Comparison of ENCODE assay signal across 22 mouse cellular contexts in genomic region chr11:109863951-109864350, GRCm38 (mm10). TPM values are rescaled to one million over a fixed set of nuclear protein-coding genes. Genes with fewer than 3 reads are reported as not detected.
A peak's percentile ranks its signal among the peaks of the same experiment; 100 is the strongest.
DNase-seq lines count a peak whose midpoint lies in the region; ATAC-seq and TF ChIP-seq lines count a peak whose summit lies in the region.
"Had no signal": no experiment of that assay in that cellular context is flagged by ENCODE, and none has a peak within 500 bp of the region (broad histone marks: within the 10 kb centered on the region; RNA-seq: fewer than 3 reads in every experiment).

No protein-coding gene starts in this region.

- no peak for TF ChIP-seq EP300 in liver, postnatal 0 days (IDR thresholded peaks at IDR 0.05; ENCODE audit: low read depth)

- no peak for ATAC-seq in forebrain, embryonic 11.5 days (replicated peaks; ENCODE audit: low FRiP score)
- ATAC-seq in forebrain, embryonic 13.5 days = no peak
- ATAC-seq in liver, postnatal 0 days = no peak
- ATAC-seq in kidney, embryonic 16.5 days (ENCODE audit: low FRiP score, low TSS enrichment) = no peak
- ATAC-seq: CD4-positive, CD25-positive, alpha-beta regulatory T cell, adult 4 months; Patski had no signal

- TF ChIP-seq POLR2A in liver, adult 2 months (IDR thresholded peaks at IDR 0.05; ENCODE audit: extremely low read depth, insufficient read depth, low read length) = no peak

- no peak overlapping the region for H3K27ac ChIP-seq in forebrain, embryonic 11.5 days (ENCODE audit: low read depth, low read length)
- no peak overlapping the region for H3K27ac ChIP-seq in forebrain, embryonic 13.5 days
- H3K27ac ChIP-seq in liver, adult 2 months (replicated peaks; ENCODE audit: insufficient read depth, low read depth, low read length) = no peak overlapping the region
- no peak overlapping the region for H3K27ac ChIP-seq in liver, postnatal 0 days (ENCODE audit: low read depth)
- H3K27ac ChIP-seq in kidney, embryonic 16.5 days (ENCODE audit: low read length) = no peak overlapping the region
- H3K27ac ChIP-seq: embryonic facial prominence, embryonic 13.5 days; embryonic facial prominence, embryonic 15.5 days; forebrain, embryonic 10.5 days had no signal

- no peaks in the 10 kb centered on the region for H3K9me3 ChIP-seq in forebrain, embryonic 11.5 days (ENCODE audit: control insufficient read depth, low read length)
- no peaks in the 10 kb centered on the region for H3K9me3 ChIP-seq in forebrain, embryonic 13.5 days (replicated peaks)
- no peaks in the 10 kb centered on the region for H3K9me3 ChIP-seq in liver, postnatal 0 days (ENCODE audit: low read length)
- peaks cover 4% of the 10 kb centered on the region; the same call in 1 of the 2 replicates for H3K9me3 ChIP-seq in kidney, embryonic 16.5 days (ENCODE audit: low read length)
- H3K9me3 ChIP-seq: embryonic facial prominence, embryonic 13.5 days; embryonic facial prominence, embryonic 15.5 days; forebrain, embryonic 10.5 days had no signal

- H3K4me1 ChIP-seq in forebrain, embryonic 11.5 days (replicated peaks; ENCODE audit: control insufficient read depth, insufficient read depth, low read length) = 0 out of 2 replicates have a peak, but pooled peaks cover 1% of the 10 kb centered on the region
- H3K4me1 ChIP-seq in forebrain, embryonic 13.5 days = 0 out of 2 replicates have a peak, but pooled peaks cover 5% of the 10 kb centered on the region
- H3K4me1 ChIP-seq in liver, adult 2 months (ENCODE audit: control insufficient read depth, insufficient read depth, low read length) = no peaks in the 10 kb centered on the region
- peaks cover 4% of the 10 kb centered on the region; the same call in 1 of the 2 replicates for H3K4me1 ChIP-seq in liver, postnatal 0 days (ENCODE audit: insufficient read depth)
- no peaks in the 10 kb centered on the region for H3K4me1 ChIP-seq in kidney, embryonic 16.5 days (ENCODE audit: insufficient read depth, low read length)

- WGBS in forebrain, embryonic 11.5 days = 90% methylated on average over 7 of the region's 7 CpGs
- 93% methylated on average over 7 of the region's 7 CpGs for WGBS in forebrain, embryonic 13.5 days
- 56% methylated on average over 7 of the region's 7 CpGs for WGBS in liver, adult 2 months
- WGBS in liver, postnatal 0 days (ENCODE audit: insufficient replicate concordance) = 70% methylated on average over 7 of the region's 7 CpGs
- 77% methylated on average over 7 of the region's 7 CpGs for WGBS in kidney, embryonic 16.5 days

- H3K9ac ChIP-seq in forebrain, embryonic 11.5 days (ENCODE audit: low read length) = no peak overlapping the region
- H3K9ac ChIP-seq in forebrain, embryonic 13.5 days = no peak overlapping the region
- no peak overlapping the region for H3K9ac ChIP-seq in liver, adult 2 months (ENCODE audit: low read depth, low read length)
- no peak overlapping the region for H3K9ac ChIP-seq in liver, postnatal 0 days (replicated peaks)
- H3K9ac ChIP-seq in kidney, embryonic 16.5 days (replicated peaks; ENCODE audit: low read length) = no peak overlapping the region
- H3K9ac ChIP-seq: embryonic facial prominence, embryonic 13.5 days; embryonic facial prominence, embryonic 15.5 days had no signal

- no peaks in the 10 kb centered on the region for H3K79me2 ChIP-seq in liver, adult 2 months (ENCODE audit: control insufficient read depth, insufficient read depth, low read length)

- H3K4me3 ChIP-seq in forebrain, embryonic 11.5 days (ENCODE audit: low read depth, low read length) = no peak overlapping the region
- no peak overlapping the region for H3K4me3 ChIP-seq in forebrain, embryonic 13.5 days
- H3K4me3 ChIP-seq in liver, adult 2 months (ENCODE audit: insufficient read depth, low read depth, low read length) = no peak overlapping the region
- no peak overlapping the region for H3K4me3 ChIP-seq in liver, postnatal 0 days (ENCODE audit: low read depth, low read length)
- no peak overlapping the region for H3K4me3 ChIP-seq in kidney, embryonic 16.5 days (ENCODE audit: low read length)
- H3K4me3 ChIP-seq: embryonic facial prominence, embryonic 13.5 days; embryonic facial prominence, embryonic 15.5 days; erythroblast, embryonic 14.5 days; forebrain, embryonic 10.5 days had no signal

- DNase-seq in forebrain, embryonic 11.5 days (ENCODE audit: low spot score) = peak; percentile 35
- DNase-seq in liver, adult 2 months (ENCODE audit: extremely low read depth, low read depth, low spot score) = peak; percentile 39
- no peak for DNase-seq in liver, postnatal 0 days
- peak; percentile 50 for DNase-seq in R1 (ENCODE audit: low read depth, low spot score)
- DNase-seq: adrenal gland, adult 2 months had no signal

- TF ChIP-seq CTCF in liver, adult 2 months (IDR thresholded peaks at IDR 0.05; ENCODE audit: low read depth, low read length) = no peak
- TF ChIP-seq CTCF in liver, postnatal 0 days (IDR thresholded peaks at IDR 0.05; ENCODE audit: low read depth) = no peak

- no peaks in the 10 kb centered on the region for H3K27me3 ChIP-seq in forebrain, embryonic 11.5 days (ENCODE audit: control insufficient read depth, insufficient read depth, low read length)
- H3K27me3 ChIP-seq in forebrain, embryonic 13.5 days = no peaks in the 10 kb centered on the region
- H3K27me3 ChIP-seq in liver, adult 2 months (ENCODE audit: control insufficient read depth, insufficient read depth, low read length) = no peaks in the 10 kb centered on the region
- no peaks in the 10 kb centered on the region for H3K27me3 ChIP-seq in liver, postnatal 0 days (ENCODE audit: insufficient read depth, low read length)
- H3K27me3 ChIP-seq in kidney, embryonic 16.5 days (ENCODE audit: insufficient read depth, low read length) = no peaks in the 10 kb centered on the region
- H3K27me3 ChIP-seq: CH12.LX; embryonic facial prominence, embryonic 13.5 days; embryonic facial prominence, embryonic 15.5 days had no signal

- H3K4me2 ChIP-seq in forebrain, embryonic 11.5 days (ENCODE audit: low read depth, low read length, severe bottlenecking) = no peak overlapping the region
- no peak overlapping the region for H3K4me2 ChIP-seq in forebrain, embryonic 13.5 days
- no peak overlapping the region for H3K4me2 ChIP-seq in liver, postnatal 0 days (ENCODE audit: low read depth, low read length)
- no peak overlapping the region for H3K4me2 ChIP-seq in kidney, embryonic 16.5 days (replicated peaks; ENCODE audit: low read depth, low read length)
- H3K4me2 ChIP-seq: embryonic facial prominence, embryonic 13.5 days; embryonic facial prominence, embryonic 15.5 days had no signal

- no peaks in the 10 kb centered on the region for H3K36me3 ChIP-seq in forebrain, embryonic 11.5 days (ENCODE audit: control insufficient read depth, insufficient read depth, low read length)
- no peaks in the 10 kb centered on the region for H3K36me3 ChIP-seq in forebrain, embryonic 13.5 days (ENCODE audit: poor library complexity, severe bottlenecking)
- no peaks in the 10 kb centered on the region for H3K36me3 ChIP-seq in liver, adult 2 months (ENCODE audit: control insufficient read depth, insufficient read depth, low read length)
- H3K36me3 ChIP-seq in liver, postnatal 0 days (replicated peaks; ENCODE audit: insufficient read depth, low read length) = no peaks in the 10 kb centered on the region
- H3K36me3 ChIP-seq in kidney, embryonic 16.5 days (ENCODE audit: insufficient read depth, low read length) = no peaks in the 10 kb centered on the region
- H3K36me3 ChIP-seq: embryonic facial prominence, embryonic 13.5 days; embryonic facial prominence, embryonic 15.5 days; forebrain, embryonic 10.5 days; G1E had no signal

RNA-seq across cellular contexts. Expression of gene 1700012B07Rik, which starts 36.1 kb away (rescaled TPM):
- not detected in 2 replicates for polyA plus RNA-seq in forebrain, embryonic 11.5 days (2014; fragmentation: Nextera tagmentation; extraction: Ambion mirVana)
- polyA plus RNA-seq in forebrain, embryonic 13.5 days (2015; fragmentation: Nextera tagmentation; extraction: Ambion mirVana) = not detected in 2 replicates
- not detected in 2 replicates for total RNA-seq in liver, adult 2 months (2014; rRNA removed)
- polyA plus RNA-seq in liver, adult 2 months (2012; rRNA removed) = not detected in 2 replicates
- 0.59 TPM in 1 of 2 replicates, not detected in the other for polyA plus RNA-seq in liver, postnatal 0 days (2015; fragmentation: Nextera tagmentation; extraction: Ambion mirVana)
- not detected in 2 replicates for polyA plus RNA-seq in kidney, embryonic 16.5 days (2015; fragmentation: Nextera tagmentation; extraction: Ambion mirVana)
- total RNA-seq: adrenal gland, adult 2 months; adrenal gland, postnatal 10 days; adrenal gland, postnatal 25 days; adrenal gland, postnatal 4 days; CH12.LX; common myeloid progenitor, adult 5-6 weeks had no signal
- polyA plus RNA-seq: adrenal gland, adult 2 months; embryonic facial prominence, embryonic 11.5 days; embryonic facial prominence, embryonic 13.5 days; embryonic facial prominence, embryonic 15.5 days; erythroblast, embryonic 14.5 days; forebrain, embryonic 10.5 days; forebrain, embryonic 14.5 days; forebrain, embryonic 16.5 days; G1E; Patski had no signal
